Mouse (Mus musculus): ENCODE data around the gene Frmd4a.

Frmd4a gene

GRCm38 (mm10) chr2:4499916-4500315 lies 482.4 kb downstream of the Frmd4a start:
- no peak for DNase-seq

- peak; percentile 56 to 75 for DNase-seq
These were observed 483.9 kb downstream of the Frmd4a start for GRCm38 (mm10) chr2:4501257-4502027.

GRCm38 (mm10) chr2:4504413-4504812 lies 486.9 kb downstream of the Frmd4a start:
- DNase-seq: no peak

- no peak for DNase-seq
These were observed 488.2 kb downstream of the Frmd4a start for GRCm38 (mm10) chr2:4505695-4506094.

GRCm38 (mm10) chr2:4506659-4507058 lies 489.1 kb downstream of the Frmd4a start:
- DNase-seq: no peak

- no peak for DNase-seq
These were observed 490.5 kb downstream of the Frmd4a start for GRCm38 (mm10) chr2:4507887-4508615.

GRCm38 (mm10) chr2:4508959-4509615 lies 491.6 kb downstream of the Frmd4a start:
- DNase-seq: peak; percentile 14 to 42

GRCm38 (mm10) chr2:4509739-4510138 lies 492.2 kb downstream of the Frmd4a start:
- peak; percentile 21 to 31 for DNase-seq

- peak; percentile 71 to 84 for DNase-seq
These were observed 492.9 kb downstream of the Frmd4a start for GRCm38 (mm10) chr2:4510208-4511079.

GRCm38 (mm10) chr2:4511080-4511386 lies 493.5 kb downstream of the Frmd4a start:
- no peak for DNase-seq

- DNase-seq: no peak
These were observed 495.1 kb downstream of the Frmd4a start for GRCm38 (mm10) chr2:4512607-4513006.

GRCm38 (mm10) chr2:4515910-4516309 lies 498.4 kb downstream of the Frmd4a start:
- DNase-seq: no peak

- DNase-seq: no peak
These were observed 499.5 kb downstream of the Frmd4a start for GRCm38 (mm10) chr2:4516819-4517552.

GRCm38 (mm10) chr2:4517553-4518125 lies 500.1 kb downstream of the Frmd4a start:
- peak in 1 of 2 experiments; percentile 38 for DNase-seq

GRCm38 (mm10) chr2:4518549-4518948 lies 501.0 kb downstream of the Frmd4a start:
- DNase-seq: no peak

- no peak for DNase-seq
These were observed 505.4 kb downstream of the Frmd4a start for GRCm38 (mm10) chr2:4522769-4523487.

- DNase-seq: no peak
These were observed 509.6 kb downstream of the Frmd4a start for GRCm38 (mm10) chr2:4527094-4527493.

GRCm38 (mm10) chr2:4529254-4529729 lies 511.8 kb downstream of the Frmd4a start:
- DNase-seq: no peak

- DNase-seq: peak; percentile 47 to 67
These were observed 514.1 kb downstream of the Frmd4a start for GRCm38 (mm10) chr2:4531533-4532197.

- DNase-seq: no peak
These were observed 514.7 kb downstream of the Frmd4a start for GRCm38 (mm10) chr2:4532198-4532568.

Data from kidney, adult 8-10 months (tissue).